Mouse (Mus musculus) c-Kit-negative CD71-positive TER-119-positive erythroid progenitor cells, embryonic 14.5 days (primary cell): ENCODE measurements around the gene Dnajc10.

ENCODE experiments used
- DNase-seq: peaks from one replicate; pipeline ENCODE4 v3.0.0-alpha.2; 2013; ENCODE audit warnings: low read depth, low spot score

Dnajc10 gene

DNA sequence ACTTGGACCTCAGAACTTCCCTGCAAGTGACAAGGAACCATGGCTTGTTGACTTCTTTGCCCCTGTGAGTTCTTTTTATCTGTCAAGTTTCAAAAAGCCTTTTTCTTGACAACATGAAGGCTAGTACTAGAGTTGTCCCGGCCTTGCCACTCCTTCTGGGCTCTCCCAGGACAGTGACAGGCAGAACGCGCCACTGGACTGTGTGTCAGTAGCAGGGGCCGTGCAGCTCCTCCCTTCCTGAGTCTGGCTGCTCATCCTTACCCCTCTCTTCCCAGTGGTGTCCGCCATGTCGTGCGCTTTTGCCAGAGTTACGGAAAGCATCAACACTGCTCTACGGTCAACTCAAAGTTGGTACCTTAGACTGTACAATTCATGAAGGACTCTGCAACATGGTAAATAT lies 25.3 kb downstream of the Dnajc10 start:
- no peak for DNase-seq

DNA sequence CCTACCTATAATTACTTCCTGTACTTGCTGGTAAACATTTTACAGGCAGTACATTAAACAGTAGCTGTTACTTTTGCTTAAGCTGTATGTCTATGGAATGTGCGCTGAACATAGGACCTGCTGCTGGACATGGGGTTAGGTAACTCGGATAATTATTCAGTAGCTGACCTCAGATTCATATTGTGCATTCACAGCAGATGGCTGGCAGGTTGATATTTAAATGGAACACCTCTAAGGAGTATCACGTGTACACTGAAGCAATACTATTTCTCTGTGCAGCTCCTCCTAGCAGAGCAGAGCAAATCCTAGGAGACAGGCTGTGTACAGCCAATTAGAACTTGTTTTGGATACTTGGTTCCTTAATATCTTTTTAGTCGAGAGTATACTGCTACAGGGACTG lies 39.3 kb downstream of the Dnajc10 start:
- DNase-seq: no peak

DNA sequence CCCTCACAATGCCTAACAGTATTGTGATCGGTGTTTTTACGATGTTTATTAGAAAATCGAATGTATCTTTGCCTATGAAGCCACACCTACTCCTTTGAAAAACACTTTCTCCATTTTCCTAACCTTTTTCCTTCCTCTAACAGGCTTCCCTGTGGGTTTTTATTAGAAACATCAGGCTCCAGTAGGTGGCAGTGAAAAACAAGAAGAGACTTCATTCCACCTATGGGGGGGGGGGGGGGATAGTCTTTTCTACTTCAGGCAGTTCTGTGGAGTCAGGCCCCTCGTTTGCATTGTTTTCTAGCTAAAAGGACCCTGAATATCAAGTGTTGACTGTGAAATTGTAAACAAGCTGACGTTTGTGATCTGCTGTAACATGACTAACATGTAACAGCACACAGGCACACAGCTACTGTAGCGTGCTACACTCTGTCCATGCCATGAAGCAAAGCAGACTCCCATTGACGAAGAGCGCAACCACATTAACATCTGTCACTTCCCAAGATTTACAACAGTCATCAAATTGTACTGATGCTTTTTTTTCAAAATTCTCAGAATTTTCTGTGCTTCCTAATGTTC lies 41.5 kb downstream of the Dnajc10 start:
- DNase-seq: no peak

DNA sequence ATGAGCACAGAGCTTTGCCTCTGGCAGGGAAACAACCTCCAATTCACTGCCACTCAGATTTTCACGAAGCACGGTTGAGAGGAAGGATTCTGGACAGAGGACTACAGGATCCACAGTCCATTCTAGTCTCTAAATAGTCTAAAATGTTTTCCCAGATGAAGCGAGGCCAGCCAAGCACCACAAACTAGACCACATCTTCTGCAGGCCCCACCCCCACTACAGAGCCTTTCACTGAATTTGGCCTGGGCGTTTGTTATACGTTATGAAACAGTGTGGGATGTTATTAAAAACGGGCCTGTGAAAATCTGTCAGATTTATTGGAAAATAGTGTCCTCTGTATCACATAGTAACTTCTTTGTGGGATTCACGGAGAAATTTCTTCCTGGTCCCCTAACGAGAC lies 56.2 kb downstream of the Dnajc10 start:
- no peak for DNase-seq

DNA sequence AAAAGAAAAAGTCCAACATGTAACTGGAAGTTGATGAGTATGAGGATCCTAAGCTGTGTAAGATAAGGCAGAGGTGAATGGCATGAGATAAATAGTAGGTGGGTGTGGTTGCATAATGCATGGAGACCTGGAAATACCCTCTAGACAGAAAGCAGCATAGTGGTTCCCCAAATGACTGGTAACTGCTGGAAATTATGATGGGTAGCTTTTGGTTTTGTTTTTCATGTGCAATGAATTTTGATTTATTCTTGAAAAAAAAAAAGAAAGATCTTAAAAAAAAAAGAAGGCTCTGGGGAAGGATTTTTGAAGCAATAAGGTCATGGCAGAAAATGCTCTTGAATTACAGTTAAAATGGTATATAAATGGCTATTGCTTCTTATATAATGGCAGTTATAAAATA lies 59.6 kb downstream of the Dnajc10 start:
- DNase-seq: no peak

DNA sequence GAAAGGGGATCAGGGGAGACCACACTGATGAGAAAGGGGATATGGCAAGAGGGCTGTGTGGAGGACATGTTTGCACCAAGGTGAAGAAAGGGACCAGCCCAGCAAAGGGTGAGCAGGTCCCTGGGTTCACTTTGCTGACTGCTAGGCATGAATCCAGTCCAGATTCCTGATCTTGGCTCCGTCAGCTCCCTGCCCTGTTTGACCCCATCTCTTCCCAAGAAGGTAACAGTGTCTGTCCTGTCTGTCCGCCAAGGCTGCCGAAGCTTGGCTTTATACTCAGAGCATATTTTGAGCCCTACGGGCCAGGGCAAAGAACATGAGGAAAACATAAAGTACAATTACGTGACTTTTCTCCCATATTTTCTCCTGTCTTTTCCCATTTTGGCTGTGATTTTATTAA lies 64.6 kb downstream of the Dnajc10 start:
- no peak for DNase-seq

DNA sequence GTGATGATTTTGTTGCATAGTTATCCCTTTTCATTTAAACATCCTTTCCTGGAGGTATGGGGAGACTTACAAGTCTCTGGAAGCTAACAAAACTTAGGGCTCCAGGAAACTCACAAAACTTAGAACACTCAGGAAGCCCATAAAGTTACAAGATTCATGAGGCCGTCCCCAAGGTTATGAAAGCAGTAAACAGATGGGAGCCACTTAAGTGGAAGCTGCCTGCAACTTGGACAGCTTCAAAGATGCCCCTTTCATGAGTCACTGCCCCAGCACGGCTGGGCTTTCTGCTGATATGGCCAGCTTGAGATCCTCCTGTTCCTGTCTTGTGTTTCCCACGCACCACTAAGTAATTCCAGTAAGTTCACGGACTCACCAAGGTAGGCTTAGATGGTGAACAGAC lies 69.2 kb downstream of the Dnajc10 start:
- DNase-seq: no peak

DNA sequence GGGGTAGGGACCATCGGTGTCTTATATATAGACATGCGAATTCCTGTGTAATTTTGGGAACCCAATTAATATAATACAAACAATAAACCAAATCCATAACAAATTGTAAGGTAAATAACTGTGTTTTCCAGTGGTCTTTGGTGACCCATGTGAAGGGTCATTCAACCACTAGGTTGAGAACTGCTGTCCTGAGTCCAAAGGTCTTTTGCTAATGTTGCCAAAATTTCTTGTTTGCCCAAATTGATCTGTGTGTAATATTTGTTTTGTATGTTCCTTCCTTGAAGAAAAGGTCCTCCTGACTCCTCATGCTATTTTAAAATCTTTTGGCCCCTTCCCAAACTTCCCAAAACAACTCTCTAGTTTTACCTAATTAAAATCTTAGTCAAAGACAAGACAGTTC lies 71.0 kb downstream of the Dnajc10 start:
- no peak for DNase-seq

DNA sequence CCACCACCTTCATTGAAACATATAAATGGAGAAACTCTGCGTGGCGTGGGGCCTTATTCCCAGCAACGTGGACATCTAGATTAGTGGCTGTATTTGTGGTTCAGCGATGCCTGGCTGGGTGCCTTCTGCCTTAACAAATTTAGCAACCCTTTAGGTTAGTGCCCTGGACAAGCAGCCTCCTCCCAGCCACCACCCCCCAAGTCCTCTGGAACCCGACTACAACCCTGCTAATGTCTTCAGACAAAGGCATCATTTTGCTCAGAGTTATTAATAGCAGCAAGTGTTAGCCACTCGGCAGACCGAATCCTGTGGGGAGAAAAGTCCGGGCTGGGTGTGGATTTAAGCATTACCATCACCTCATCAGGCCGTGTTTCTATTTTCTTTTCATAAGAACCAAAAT lies 72.4 kb downstream of the Dnajc10 start:
- no peak for DNase-seq

DNA sequence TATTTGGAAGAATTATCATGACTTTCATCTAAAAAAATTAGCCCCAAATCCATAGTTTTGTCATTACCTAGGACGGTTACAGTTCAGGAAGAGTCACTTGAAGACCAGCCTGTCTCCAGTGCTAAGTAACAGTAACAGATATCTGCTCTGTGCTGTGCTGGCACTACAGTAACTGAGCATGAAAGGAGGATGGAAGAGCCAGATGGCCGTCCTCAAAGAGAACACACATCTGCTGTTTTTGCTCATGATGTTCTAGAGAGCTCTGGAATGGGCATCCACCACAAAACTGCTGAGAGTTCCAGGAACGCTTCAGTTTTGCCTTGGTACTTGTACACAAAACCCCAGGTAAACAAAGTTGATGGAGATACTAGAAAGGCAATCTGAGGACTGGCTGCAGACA lies 73.1 kb downstream of the Dnajc10 start:
- no peak for DNase-seq

DNA sequence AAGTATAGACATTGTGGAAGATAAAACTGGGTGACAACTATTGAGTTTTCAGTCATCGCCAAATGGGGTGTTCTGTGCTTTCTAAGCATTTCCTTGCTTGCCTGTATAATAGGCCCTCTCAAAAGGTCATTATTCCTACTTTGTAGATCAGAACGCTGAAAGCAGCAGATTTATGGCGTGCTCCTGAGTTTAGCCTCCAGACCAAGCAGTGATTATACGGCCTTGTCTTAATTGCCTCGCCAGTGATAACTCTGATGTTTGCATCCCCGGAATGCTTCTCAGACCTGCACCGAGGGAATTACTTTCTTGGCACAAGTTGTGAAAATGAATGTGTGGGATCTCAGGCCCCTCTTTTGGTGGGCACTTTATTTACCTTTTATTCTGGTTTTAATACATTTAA lies 80.8 kb downstream of the Dnajc10 start:
- DNase-seq: no peak

DNA sequence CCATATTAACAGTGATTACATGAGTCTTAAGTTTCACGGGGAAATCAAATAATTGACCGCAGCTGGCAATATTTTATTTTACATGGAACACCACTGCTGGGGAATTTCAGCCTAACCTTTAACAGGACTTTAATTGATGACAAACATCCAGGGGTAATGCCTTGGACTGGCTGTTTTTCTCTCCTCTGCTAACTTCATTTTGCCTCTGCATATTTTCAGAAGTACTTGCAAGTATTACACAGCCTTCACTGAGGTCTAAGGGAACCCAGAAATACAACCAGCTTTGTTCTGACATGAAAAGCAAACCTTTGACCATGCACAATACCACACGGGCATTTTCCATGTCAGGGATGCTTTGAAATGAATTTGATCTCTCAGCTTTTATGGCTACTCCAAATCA lies 81.6 kb downstream of the Dnajc10 start:
- no peak for DNase-seq

DNA sequence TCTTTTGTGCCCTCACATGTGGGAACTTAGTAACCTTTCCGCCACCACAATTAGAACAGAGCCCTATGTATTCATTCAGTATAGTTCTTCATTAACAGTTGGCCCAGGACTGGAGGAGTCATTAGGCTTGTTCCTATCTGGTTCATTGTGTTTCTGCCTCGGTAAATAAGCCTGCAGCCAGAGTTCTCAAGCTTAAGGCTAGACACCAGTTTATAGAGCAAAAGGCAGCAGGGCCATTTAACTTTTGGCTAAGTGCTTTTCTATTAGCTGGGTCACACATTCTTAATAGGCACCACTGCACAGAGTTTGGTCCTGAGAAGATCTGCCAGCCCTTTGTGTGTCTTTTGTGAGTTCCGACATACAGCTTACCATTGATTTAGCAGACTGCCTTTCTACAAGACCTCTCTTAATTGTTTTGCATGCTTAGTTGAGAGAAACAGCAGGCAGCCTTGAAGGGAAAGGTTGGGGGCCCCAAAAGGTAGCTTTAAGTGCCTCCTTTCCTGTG lies 83.4 kb downstream of the Dnajc10 start:
- no peak for DNase-seq
